Mouse (Mus musculus): ENCODE data around the gene Mrtfa. TPM values are rescaled to one million over a fixed set of nuclear protein-coding genes. Genes with fewer than 3 reads are reported as not detected.

The Mrtfa gene
- polyA plus RNA-seq, 1 experiment from 2014 or later, result 25.8 TPM

- Histone ChIP-seq H3K4me2 (replicated peaks) (no peak overlapping the region), H3K4me1 (no peaks in the 10 kb centered on the region; the same call in 1 of the 2 replicates), H3K27me3 (no peaks in the 10 kb centered on the region), H3K27ac (no peak overlapping the region), H3K9me3 (no peaks in the 10 kb centered on the region), H3K9ac (no peak overlapping the region), H3K36me3 (no peaks in the 10 kb centered on the region), H3K4me3 (no peak overlapping the region)
- no peak for ATAC-seq (ENCODE audit: low FRiP score, low read depth)
- 95% methylated on average over 2 of the region's 2 CpGs for WGBS
Measured at GRCm38 (mm10) chr15:81055488-81055887, 135.1 kb downstream of the Mrtfa start.

- H3K27ac ChIP-seq, result no peak overlapping the region
- 89% methylated on average over 5 of the region's 5 CpGs for WGBS
- H3K27me3 ChIP-seq, result no peaks in the 10 kb centered on the region
- no peaks in the 10 kb centered on the region; the same call in 1 of the 2 replicates for H3K4me1 ChIP-seq
- H3K4me2 ChIP-seq (replicated peaks), result no peak overlapping the region
- no peak overlapping the region for H3K9ac ChIP-seq
- no peaks in the 10 kb centered on the region for H3K36me3 ChIP-seq
- no peak for ATAC-seq (ENCODE audit: low FRiP score, low read depth)
- H3K4me3 ChIP-seq, result no peak overlapping the region
- H3K9me3 ChIP-seq, result no peaks in the 10 kb centered on the region
Measured at GRCm38 (mm10) chr15:81052491-81052890, 138.1 kb downstream of the Mrtfa start.

- no peak overlapping the region for H3K27ac ChIP-seq
- no peaks in the 10 kb centered on the region; the same call in 1 of the 2 replicates for H3K4me1 ChIP-seq
- ATAC-seq (ENCODE audit: low FRiP score, low read depth), result no peak
- H3K4me2 ChIP-seq (replicated peaks), result no peak overlapping the region
- H3K9me3 ChIP-seq, result no peaks in the 10 kb centered on the region
- 29% methylated on average over 3 of the region's 3 CpGs for WGBS
- no peak overlapping the region for H3K9ac ChIP-seq
- no peaks in the 10 kb centered on the region for H3K27me3 ChIP-seq
- no peak overlapping the region for H3K4me3 ChIP-seq
- H3K36me3 ChIP-seq, result no peaks in the 10 kb centered on the region
Measured at GRCm38 (mm10) chr15:81050488-81050887, 140.1 kb downstream of the Mrtfa start.

GRCm38 (mm10) chr15:81049401-81050053 is 141.0 kb downstream of the Mrtfa start:
- H3K27ac ChIP-seq, result no peak overlapping the region
- no peak overlapping the region for H3K4me2 ChIP-seq (replicated peaks)
- ATAC-seq (ENCODE audit: low FRiP score, low read depth), result no peak
- H3K9me3 ChIP-seq, result no peaks in the 10 kb centered on the region
- H3K4me3 ChIP-seq, result no peak overlapping the region
- WGBS, result 73% methylated on average over 6 of the region's 6 CpGs
- H3K9ac ChIP-seq, result no peak overlapping the region
- H3K27me3 ChIP-seq, result no peaks in the 10 kb centered on the region
- H3K4me1 ChIP-seq, result no peaks in the 10 kb centered on the region; the same call in 1 of the 2 replicates
- H3K36me3 ChIP-seq, result peaks cover 6% of the 10 kb centered on the region

- H3K27me3 ChIP-seq, result no peaks in the 10 kb centered on the region
- H3K9ac ChIP-seq, result no peak overlapping the region
- no peak overlapping the region for H3K4me3 ChIP-seq
- H3K4me1 ChIP-seq, result peaks cover 9% of the 10 kb centered on the region
- H3K4me2 ChIP-seq (replicated peaks), result no peak overlapping the region
- H3K9me3 ChIP-seq, result no peaks in the 10 kb centered on the region
- no peak for ATAC-seq (ENCODE audit: low FRiP score, low read depth)
- H3K36me3 ChIP-seq, result peaks cover 11% of the 10 kb centered on the region
- no peak overlapping the region for H3K27ac ChIP-seq
- WGBS, result 54% methylated on average over 10 of the region's 10 CpGs
Measured at GRCm38 (mm10) chr15:81047497-81047896, 143.1 kb downstream of the Mrtfa start.

GRCm38 (mm10) chr15:81046061-81046460 is 144.5 kb downstream of the Mrtfa start:
- H3K27ac ChIP-seq, result no peak overlapping the region
- H3K9me3 ChIP-seq, result no peaks in the 10 kb centered on the region
- no peak overlapping the region for H3K9ac ChIP-seq
- peaks cover 18% of the 10 kb centered on the region for H3K4me1 ChIP-seq
- peaks cover 11% of the 10 kb centered on the region for H3K36me3 ChIP-seq
- no peak for ATAC-seq (ENCODE audit: low FRiP score, low read depth)
- no peak overlapping the region for H3K4me2 ChIP-seq (replicated peaks)
- 91% methylated on average over 7 of the region's 7 CpGs for WGBS
- no peak overlapping the region for H3K4me3 ChIP-seq
- H3K27me3 ChIP-seq, result no peaks in the 10 kb centered on the region

- H3K4me2 ChIP-seq (replicated peaks), result no peak overlapping the region
- peaks cover 18% of the 10 kb centered on the region for H3K4me1 ChIP-seq
- no peaks in the 10 kb centered on the region for H3K27me3 ChIP-seq
- no peak overlapping the region for H3K27ac ChIP-seq
- no peak for ATAC-seq (ENCODE audit: low FRiP score, low read depth)
- H3K9ac ChIP-seq, result no peak overlapping the region
- no peak overlapping the region for H3K4me3 ChIP-seq
- 94% methylated on average over 4 of the region's 4 CpGs for WGBS
- peaks cover 11% of the 10 kb centered on the region for H3K36me3 ChIP-seq
- H3K9me3 ChIP-seq, result no peaks in the 10 kb centered on the region
Measured at GRCm38 (mm10) chr15:81045336-81045735, 145.2 kb downstream of the Mrtfa start.

- Histone ChIP-seq H3K4me3 (no peak overlapping the region), H3K9me3 (no peaks in the 10 kb centered on the region), H3K4me1 (peaks cover 18% of the 10 kb centered on the region), H3K4me2 (replicated peaks) (no peak overlapping the region), H3K36me3 (peaks cover 11% of the 10 kb centered on the region), H3K27ac (no peak overlapping the region), H3K27me3 (no peaks in the 10 kb centered on the region), H3K9ac (no peak overlapping the region)
- 94% methylated on average over 9 of the region's 9 CpGs for WGBS
- ATAC-seq (ENCODE audit: low FRiP score, low read depth), result no peak
Measured at GRCm38 (mm10) chr15:81044446-81044845, 146.1 kb downstream of the Mrtfa start.

- 53% methylated on average over 13 of the region's 13 CpGs for WGBS
- Histone ChIP-seq H3K4me3 (no peak overlapping the region), H3K4me2 (replicated peaks) (no peak overlapping the region), H3K9ac (no peak overlapping the region), H3K27ac (peak overlapping the region; percentile 22; the same call in 1 of the 2 replicates), H3K27me3 (no peaks in the 10 kb centered on the region), H3K36me3 (peaks cover 11% of the 10 kb centered on the region), H3K9me3 (no peaks in the 10 kb centered on the region), H3K4me1 (peaks cover 18% of the 10 kb centered on the region)
- 0 out of 2 replicates have a peak, but pooled peaks have one; percentile 19 for ATAC-seq (ENCODE audit: low FRiP score, low read depth)
Measured at GRCm38 (mm10) chr15:81042276-81042931, 148.2 kb downstream of the Mrtfa start.

- Histone ChIP-seq H3K27me3 (no peaks in the 10 kb centered on the region), H3K4me1 (peaks cover 18% of the 10 kb centered on the region), H3K4me3 (no peak overlapping the region), H3K4me2 (replicated peaks) (no peak overlapping the region), H3K9ac (no peak overlapping the region), H3K9me3 (no peaks in the 10 kb centered on the region), H3K27ac (peak overlapping the region; percentile 22; the same call in 1 of the 2 replicates), H3K36me3 (peaks cover 11% of the 10 kb centered on the region)
- 73% methylated on average over 4 of the region's 4 CpGs for WGBS
- no peak for ATAC-seq (ENCODE audit: low FRiP score, low read depth)
Measured at GRCm38 (mm10) chr15:81041767-81042166, 148.8 kb downstream of the Mrtfa start.

GRCm38 (mm10) chr15:81038419-81038818 is 152.1 kb downstream of the Mrtfa start:
- Histone ChIP-seq H3K4me3 (no peak overlapping the region), H3K27ac (no peak overlapping the region), H3K36me3 (no peaks in the 10 kb centered on the region), H3K4me1 (peaks cover 44% of the 10 kb centered on the region), H3K4me2 (replicated peaks) (no peak overlapping the region), H3K9ac (no peak overlapping the region), H3K9me3 (no peaks in the 10 kb centered on the region), H3K27me3 (no peaks in the 10 kb centered on the region)
- WGBS, result 83% methylated on average over 5 of the region's 5 CpGs
- no peak for ATAC-seq (ENCODE audit: low FRiP score, low read depth)

- H3K36me3 ChIP-seq, result no peaks in the 10 kb centered on the region
- H3K9me3 ChIP-seq, result no peaks in the 10 kb centered on the region
- no peak overlapping the region for H3K9ac ChIP-seq
- no peak overlapping the region for H3K4me2 ChIP-seq (replicated peaks)
- no peak for ATAC-seq (ENCODE audit: low FRiP score, low read depth)
- H3K4me3 ChIP-seq, result no peak overlapping the region
- peaks cover 36% of the 10 kb centered on the region for H3K4me1 ChIP-seq
- H3K27ac ChIP-seq, result no peak overlapping the region
- 60% methylated on average over 12 of the region's 12 CpGs for WGBS
- no peaks in the 10 kb centered on the region for H3K27me3 ChIP-seq
Measured at GRCm38 (mm10) chr15:81035417-81036162, 155.0 kb downstream of the Mrtfa start.
